Mouse (Mus musculus) liver, embryonic 11.5 days (tissue): ENCODE measurements around the gene Pnpla3. TPM values are rescaled to one million over a fixed set of nuclear protein-coding genes. Genes with fewer than 3 reads are reported as not detected.

Experiments
- ATAC-seq: fragments of 200-750 bp; cut with Nextera tagmentation; replicated peaks from 2 replicates; pipeline ENCODE4 v1.8.0; 2017; ENCODE audit warnings: moderate number of reproducible peaks, mild to moderate bottlenecking, moderate TSS enrichment, moderate library complexity; ENCODE audit not compliant: low FRiP score
- DNase-seq: peaks from one replicate; pipeline ENCODE4 v3.0.0-alpha.2; 2017; ENCODE audit warnings: low spot score
- H3K27ac ChIP-seq: fragments of 300-500 bp; sonication (generic); 2 replicates; pipeline ENCODE4 v1.5.1; 2014; ENCODE audit warnings: mild to moderate bottlenecking, low read depth, low read length, control low read depth
- H3K27me3 ChIP-seq: fragments of 300-500 bp; sonication (generic); replicated peaks from 2 replicates; pipeline ENCODE4 v1.6.1; 2014; ENCODE audit warnings: low read length, mixed read lengths; ENCODE audit not compliant: control insufficient read depth, insufficient read depth
- H3K36me3 ChIP-seq: fragments of 300-500 bp; sonication (generic); 2 replicates; pipeline ENCODE4 v1.6.1; 2014; ENCODE audit warnings: mild to moderate bottlenecking, low read length, moderate library complexity, mixed read lengths; ENCODE audit not compliant: control insufficient read depth, insufficient read depth
- H3K4me1 ChIP-seq: fragments of 300-500 bp; sonication (generic); replicated peaks from 2 replicates; pipeline ENCODE4 v1.6.1; 2014; ENCODE audit warnings: low read length, mixed read lengths; ENCODE audit not compliant: control insufficient read depth, insufficient read depth
- H3K4me2 ChIP-seq: fragments of 300-500 bp; sonication (generic); 2 replicates; pipeline ENCODE4 v1.6.1; 2014; ENCODE audit warnings: mild to moderate bottlenecking, control low read depth, moderate library complexity
- H3K4me3 ChIP-seq: fragments of 300-500 bp; sonication (generic); 2 replicates; pipeline ENCODE4 v1.5.1; 2014; ENCODE audit warnings: low read depth, low read length, control low read depth
- H3K9ac ChIP-seq: fragments of 300-500 bp; sonication (generic); 2 replicates; pipeline ENCODE4 v1.6.1; 2014; ENCODE audit warnings: low read depth, low read length, control low read depth
- H3K9me3 ChIP-seq: fragments of 300-500 bp; sonication (generic); 2 replicates; pipeline ENCODE4 v1.6.1; 2016; ENCODE audit warnings: low read length, inconsistent platforms, mixed read lengths; ENCODE audit not compliant: control insufficient read depth
- WGBS: fragments of 180-500 bp; shearing (Covaris S2); extraction: QIAGEN DNeasy Blood & Tissue Kit; methylation state at CpG from one replicate; pipeline ENCODE4 v1.1.7; 2014; 5-methylcytosine and 5-hydroxymethylcytosine counted together
- polyA plus RNA-seq: library from polyadenylated mRNA; unstranded; fragments of >200 nt; fragmentation: Nextera tagmentation; extraction: Ambion mirVana; gene quantifications from 2 replicates; pipeline ENCODE4 v1.2.1, GENCODE M21; 2014

Pnpla3 gene
- polyA plus RNA-seq, 1 experiment from 2014 or later: 2.3 TPM

DNA sequence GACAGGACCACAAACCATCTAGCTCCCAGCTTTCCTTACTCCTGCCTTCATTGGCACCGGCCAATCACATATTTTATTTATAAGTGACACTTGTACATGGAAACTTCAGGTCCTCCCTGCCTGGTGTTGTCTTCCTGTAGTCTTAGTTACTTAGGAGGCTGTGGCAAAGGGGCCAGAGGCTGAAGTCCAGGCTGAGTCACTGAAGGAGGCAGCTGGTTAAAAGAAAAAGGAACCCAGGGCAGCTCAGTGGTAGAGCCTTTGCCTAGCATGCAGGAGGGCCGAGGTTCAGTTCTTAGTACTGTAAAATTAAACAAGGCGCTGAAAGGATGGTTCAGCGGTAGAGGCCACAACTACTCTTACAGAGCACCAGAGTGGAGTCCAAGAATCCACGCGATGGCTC lies 819 bp upstream of the Pnpla3 start:
- H3K27ac ChIP-seq: no peak overlapping the region
- H3K36me3 ChIP-seq: no peaks in the 10 kb centered on the region
- H3K4me1 ChIP-seq: peaks cover 2% of the 10 kb centered on the region; the same call in 1 of the 2 replicates
- ATAC-seq: no peak
- WGBS: 65% methylated on average over 6 of the region's 6 CpGs
- H3K4me2 ChIP-seq: no peak overlapping the region
- no peaks in the 10 kb centered on the region for H3K9me3 ChIP-seq
- H3K27me3 ChIP-seq: peaks cover 20% of the 10 kb centered on the region
- H3K9ac ChIP-seq: no peak overlapping the region
- no peak for DNase-seq
- H3K4me3 ChIP-seq: no peak overlapping the region

DNA sequence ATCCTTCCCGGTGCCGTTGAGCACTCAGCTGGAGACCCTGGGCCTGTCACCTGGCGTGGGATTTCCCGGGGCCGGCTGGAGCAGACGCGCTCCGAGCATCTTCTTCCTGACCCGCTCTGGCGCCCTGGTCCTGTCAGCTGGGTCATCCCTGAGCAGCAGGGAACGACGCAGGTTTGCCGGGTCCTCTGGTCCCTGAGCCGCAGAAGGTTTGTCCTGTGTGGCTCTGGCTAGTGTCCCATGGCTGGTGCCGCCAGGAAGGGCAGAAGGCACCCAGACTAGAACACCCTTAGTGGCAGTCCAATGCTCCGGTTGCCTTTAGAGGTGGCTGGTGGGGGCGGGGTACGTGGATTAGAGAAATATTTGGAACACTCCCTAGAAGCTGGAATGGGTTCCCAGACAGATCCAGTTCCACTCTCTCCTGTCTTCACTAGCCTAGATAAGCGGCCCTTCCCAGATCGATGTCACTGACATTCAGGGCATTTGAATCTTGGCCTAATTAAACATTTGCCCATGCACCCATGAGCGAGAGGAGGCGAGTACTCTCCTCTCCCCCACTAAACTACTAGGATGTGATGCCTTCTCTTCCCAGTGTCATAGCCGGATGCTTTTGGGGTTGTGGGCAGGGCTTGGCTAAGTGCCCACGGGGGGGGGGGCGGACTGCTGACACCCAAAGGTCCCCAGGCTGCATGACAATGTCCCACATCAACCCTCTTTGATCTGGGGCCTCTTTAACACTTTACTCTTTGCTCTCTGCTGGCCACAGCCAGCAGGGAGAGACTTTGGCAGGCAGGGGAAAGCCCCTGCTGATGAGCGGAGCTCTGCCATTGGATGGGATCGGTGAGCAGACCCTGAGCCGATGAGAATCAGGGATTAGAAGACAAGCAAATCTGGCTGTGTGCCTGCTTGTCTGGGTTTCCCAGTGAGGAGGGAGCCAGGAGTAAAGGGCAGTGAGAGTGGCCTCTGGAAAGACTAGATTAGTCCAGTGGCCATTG lies 829 bp downstream of the Pnpla3 start:
- DNase-seq: no peak
- Histone ChIP-seq H3K4me2 (peak overlapping the region; percentile 89), H3K4me3 (peak overlapping the region; percentile 53), H3K9ac (peak overlapping the region; percentile 44), H3K9me3 (no peaks in the 10 kb centered on the region), H3K27me3 (peaks cover 20% of the 10 kb centered on the region), H3K36me3 (no peaks in the 10 kb centered on the region), H3K4me1 (peaks cover 2% of the 10 kb centered on the region; the same call in 1 of the 2 replicates), H3K27ac (no peak overlapping the region)
- 6% methylated on average over 28 of the region's 28 CpGs for WGBS
- peak; percentile 48 for ATAC-seq

DNA sequence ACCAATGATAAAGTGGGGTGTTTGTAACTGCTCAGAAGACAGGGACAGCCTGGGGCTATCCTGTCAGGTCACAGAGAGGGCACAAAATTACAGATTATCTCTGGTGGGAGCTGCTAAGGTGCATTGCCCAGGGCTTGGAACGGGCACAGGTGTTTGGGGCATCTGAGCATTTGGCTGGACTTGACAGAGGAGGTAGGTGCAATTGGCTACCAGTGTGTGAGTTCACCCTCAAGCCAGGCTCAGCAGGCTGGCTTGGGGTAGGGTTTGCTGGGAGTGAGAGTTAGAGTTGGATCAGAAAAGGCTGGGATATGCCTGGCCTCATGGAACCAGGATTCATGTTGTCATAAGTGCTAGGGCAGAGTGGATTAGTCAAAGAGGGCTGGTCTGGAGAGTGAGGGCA lies 1.9 kb downstream of the Pnpla3 start:
- Histone ChIP-seq H3K4me1 (peaks cover 2% of the 10 kb centered on the region; the same call in 1 of the 2 replicates), H3K9ac (no peak overlapping the region), H3K9me3 (no peaks in the 10 kb centered on the region), H3K4me2 (peak overlapping the region; percentile 17; the same call in 1 of the 2 replicates), H3K4me3 (no peak overlapping the region), H3K36me3 (no peaks in the 10 kb centered on the region), H3K27ac (no peak overlapping the region), H3K27me3 (peaks cover 20% of the 10 kb centered on the region)
- 72% methylated on average over 1 of the region's 1 CpGs for WGBS
- DNase-seq (no peak), ATAC-seq (no peak)

DNA sequence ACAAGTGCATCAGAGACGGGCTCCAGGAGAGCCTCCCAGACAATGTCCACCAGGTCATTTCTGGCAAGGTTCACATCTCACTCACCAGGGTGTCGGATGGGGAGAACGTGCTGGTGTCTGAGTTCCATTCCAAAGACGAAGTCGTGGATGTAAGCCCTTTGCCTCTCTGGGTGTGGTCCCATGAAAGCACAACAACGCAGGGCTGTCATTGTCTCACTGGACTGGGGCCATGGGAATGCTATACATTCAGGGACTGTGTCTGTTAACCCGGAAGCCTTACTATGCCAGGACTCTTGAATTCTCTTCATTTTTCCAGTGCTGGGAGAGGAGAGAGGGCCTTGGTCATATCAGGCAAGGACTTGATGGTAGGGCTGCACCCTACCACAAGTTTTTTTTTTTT lies 3.5 kb downstream of the Pnpla3 start:
- Histone ChIP-seq H3K9me3 (no peaks in the 10 kb centered on the region), H3K27ac (no peak overlapping the region), H3K4me1 (peaks cover 2% of the 10 kb centered on the region; the same call in 1 of the 2 replicates), H3K27me3 (peaks cover 20% of the 10 kb centered on the region), H3K4me2 (no peak overlapping the region), H3K36me3 (no peaks in the 10 kb centered on the region), H3K4me3 (no peak overlapping the region), H3K9ac (no peak overlapping the region)
- DNase-seq (no peak), ATAC-seq (no peak)
- WGBS: 81% methylated on average over 7 of the region's 7 CpGs

DNA sequence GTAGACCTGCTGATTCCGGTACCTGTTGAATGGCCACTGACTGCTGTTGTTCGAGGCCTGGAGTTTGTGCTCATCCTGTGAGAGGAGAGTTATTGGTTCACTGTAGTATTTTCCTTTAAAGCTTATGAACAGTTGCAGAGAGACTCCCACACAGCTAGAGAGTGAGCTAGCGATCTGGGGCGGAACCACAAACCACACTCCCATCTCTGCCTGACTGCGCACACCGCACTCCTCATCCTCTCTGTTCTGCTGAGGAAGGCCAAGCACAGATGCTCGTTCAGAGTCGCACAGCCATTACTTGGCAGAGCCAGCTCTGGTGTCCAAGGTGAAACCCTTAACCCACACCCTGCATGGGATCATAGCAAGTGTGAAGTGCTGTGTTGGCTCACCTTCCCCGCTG lies 11.1 kb downstream of the Pnpla3 start:
- H3K9ac ChIP-seq: no peak overlapping the region
- no peaks in the 10 kb centered on the region for H3K36me3 ChIP-seq
- no peak overlapping the region for H3K27ac ChIP-seq
- H3K4me2 ChIP-seq: no peak overlapping the region
- ATAC-seq (no peak), DNase-seq (no peak)
- WGBS: 86% methylated on average over 9 of the region's 9 CpGs
- peaks cover 5% of the 10 kb centered on the region; the same call in 1 of the 2 replicates for H3K27me3 ChIP-seq
- no peaks in the 10 kb centered on the region for H3K9me3 ChIP-seq
- no peak overlapping the region for H3K4me3 ChIP-seq
- H3K4me1 ChIP-seq: peaks cover 5% of the 10 kb centered on the region; the same call in 1 of the 2 replicates

DNA sequence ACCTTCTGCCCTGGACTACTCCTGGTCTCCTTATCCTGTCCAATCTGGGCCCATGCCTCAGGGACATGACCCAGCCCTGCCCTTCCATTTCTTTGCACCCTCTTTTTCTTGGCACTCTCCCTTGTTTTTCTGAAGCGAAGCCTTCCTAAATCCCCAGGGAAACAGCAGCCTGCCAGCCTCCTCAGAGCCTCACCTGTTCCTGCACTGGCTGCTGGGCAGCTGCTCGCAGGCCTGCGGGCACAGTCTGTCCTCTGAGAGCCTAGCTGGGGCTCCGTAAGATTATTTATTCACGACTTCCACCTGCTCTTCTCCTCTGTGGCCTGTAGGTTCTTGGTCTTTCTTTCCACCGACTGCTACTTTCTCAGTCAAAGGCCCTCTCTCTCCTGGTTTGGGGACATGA lies 14.4 kb downstream of the Pnpla3 start:
- H3K36me3 ChIP-seq: no peaks in the 10 kb centered on the region
- H3K9ac ChIP-seq: no peak overlapping the region
- no peak overlapping the region for H3K4me3 ChIP-seq
- 65% methylated on average over 6 of the region's 6 CpGs for WGBS
- DNase-seq (no peak), ATAC-seq (no peak)
- H3K27me3 ChIP-seq: peaks cover 5% of the 10 kb centered on the region; the same call in 1 of the 2 replicates
- H3K9me3 ChIP-seq: no peaks in the 10 kb centered on the region
- no peak overlapping the region for H3K4me2 ChIP-seq
- H3K27ac ChIP-seq: no peak overlapping the region
- peaks cover 6% of the 10 kb centered on the region; the same call in 1 of the 2 replicates for H3K4me1 ChIP-seq

DNA sequence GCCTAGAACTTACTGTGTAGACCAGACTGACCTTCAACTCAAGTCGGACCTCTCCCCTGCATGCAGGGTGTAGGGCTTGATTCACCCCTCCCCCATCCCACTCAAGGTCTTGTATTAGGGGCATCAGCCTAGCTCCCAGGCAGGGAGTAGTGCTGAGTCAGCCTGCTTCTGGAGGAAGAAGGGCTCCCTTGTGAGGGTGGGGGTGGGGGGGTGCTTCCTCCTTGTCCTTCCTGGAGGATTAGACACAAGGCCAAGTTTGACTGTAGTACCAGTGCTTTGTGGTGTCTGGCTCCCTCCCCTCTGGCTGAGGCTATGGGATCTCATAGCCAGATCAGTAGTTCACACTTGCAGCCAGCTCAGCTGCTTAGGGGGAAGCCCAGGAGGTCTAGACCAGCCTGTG lies 16.3 kb downstream of the Pnpla3 start:
- 0 out of 2 replicates have a peak overlapping the region, but pooled peaks have one; percentile 14 for H3K4me2 ChIP-seq
- no peak overlapping the region for H3K4me3 ChIP-seq
- peaks cover 5% of the 10 kb centered on the region; the same call in 1 of the 2 replicates for H3K27me3 ChIP-seq
- no peak overlapping the region for H3K27ac ChIP-seq
- H3K4me1 ChIP-seq: peaks cover 6% of the 10 kb centered on the region; the same call in 1 of the 2 replicates
- peak; percentile 53 for ATAC-seq
- WGBS: 19% methylated on average over 1 of the region's 1 CpGs
- H3K36me3 ChIP-seq: no peaks in the 10 kb centered on the region
- H3K9ac ChIP-seq: no peak overlapping the region
- DNase-seq: peak; percentile 43
- no peaks in the 10 kb centered on the region for H3K9me3 ChIP-seq

DNA sequence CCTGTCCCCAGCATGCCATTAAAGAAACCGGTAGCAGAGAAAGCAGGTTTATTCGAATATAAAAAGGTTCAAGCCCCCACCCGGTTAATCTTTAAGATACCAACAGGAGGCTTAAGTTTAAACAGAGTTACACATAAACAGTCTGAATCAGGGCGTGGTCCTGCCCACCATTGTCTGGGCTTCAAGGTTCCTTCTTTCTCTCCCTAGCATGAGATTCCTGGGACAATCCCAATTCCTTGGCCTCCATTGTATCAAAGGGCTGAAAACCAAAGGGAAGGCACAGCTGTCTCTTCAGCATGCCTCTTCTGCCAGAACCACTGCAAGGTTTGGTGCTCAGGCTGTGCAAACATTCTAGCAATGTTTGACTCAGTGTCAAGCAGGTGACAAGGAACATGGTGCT lies 18.6 kb downstream of the Pnpla3 start:
- no peak for ATAC-seq
- Histone ChIP-seq H3K4me2 (no peak overlapping the region), H3K36me3 (no peaks in the 10 kb centered on the region), H3K9ac (no peak overlapping the region), H3K4me3 (no peak overlapping the region), H3K27me3 (peaks cover 5% of the 10 kb centered on the region; the same call in 1 of the 2 replicates), H3K9me3 (no peaks in the 10 kb centered on the region), H3K27ac (no peak overlapping the region), H3K4me1 (peaks cover 9% of the 10 kb centered on the region; the same call in 1 of the 2 replicates)
- WGBS: 65% methylated on average over 4 of the region's 4 CpGs
- no peak for DNase-seq
